Mouse (Mus musculus) midbrain, postnatal 0 days (tissue): ENCODE measurements at regions not wholly inside any gene's neighbourhood (a gene's known extent, or its start where the extent isn't known, plus 50 kb on each side); places are given as distances from the start of the nearest gene placed in this dataset.

Experiments
- ATAC-seq: fragments of 200-750 bp; cut with Nextera tagmentation; 2 replicates; pipeline ENCODE4 v1.8.0; 2017; ENCODE audit warnings: moderate number of reproducible peaks, mild to moderate bottlenecking, moderate TSS enrichment, moderate library complexity; ENCODE audit not compliant: low FRiP score
- DNase-seq: peaks from one replicate; pipeline ENCODE4 v3.0.0-alpha.2; 2015; ENCODE audit warnings: low spot score
- H3K27ac ChIP-seq: fragments of 300-500 bp; sonication (generic); 2 replicates; pipeline ENCODE4 v1.5.1; 2014; ENCODE audit warnings: low read depth, mild to moderate bottlenecking, low read length, mixed read lengths
- H3K27me3 ChIP-seq: fragments of 300-500 bp; sonication (generic); 2 replicates; pipeline ENCODE4 v1.6.1; 2014; ENCODE audit warnings: low read length, control low read depth, mixed read lengths; ENCODE audit not compliant: insufficient read depth
- H3K36me3 ChIP-seq: fragments of 300-500 bp; sonication (generic); 2 replicates; pipeline ENCODE4 v1.6.1; 2014; ENCODE audit warnings: low read length, control low read depth, mixed read lengths; ENCODE audit not compliant: insufficient read depth
- H3K4me1 ChIP-seq: fragments of 300-500 bp; sonication (generic); 2 replicates; pipeline ENCODE4 v1.6.1; 2014; ENCODE audit warnings: mild to moderate bottlenecking, control low read depth, antibody characterized with exemption, low read length, mixed read lengths; ENCODE audit not compliant: insufficient read depth
- H3K4me2 ChIP-seq: fragments of 300-500 bp; sonication (generic); 2 replicates; pipeline ENCODE4 v1.6.1; 2014; ENCODE audit warnings: low read depth, mild to moderate bottlenecking, low read length, mixed read lengths; ENCODE audit not compliant: poor library complexity, severe bottlenecking
- H3K4me3 ChIP-seq: fragments of 300-500 bp; sonication (generic); 2 replicates; pipeline ENCODE4 v1.5.1; 2014; ENCODE audit warnings: low read depth, mild to moderate bottlenecking, low read length, moderate library complexity
- H3K9ac ChIP-seq: fragments of 300-500 bp; sonication (generic); replicated peaks from 2 replicates; pipeline ENCODE4 v1.6.1; 2014; ENCODE audit warnings: mild to moderate bottlenecking, low read length, moderate library complexity, mixed read lengths; ENCODE audit not compliant: poor library complexity, severe bottlenecking
- H3K9me3 ChIP-seq: fragments of 300-500 bp; sonication (generic); 2 replicates; pipeline ENCODE4 v1.6.1; 2016; ENCODE audit warnings: low read length, control low read depth
- CTCF ChIP-seq: IDR thresholded peaks from 2 replicates; pipeline ENCODE4 v1.5.1; 2016; ENCODE audit warnings: antibody characterized with exemption, mild to moderate bottlenecking
- WGBS: fragments of 180-500 bp; shearing (Covaris S2); extraction: QIAGEN DNeasy Blood & Tissue Kit; methylation state at CpG from one replicate; pipeline ENCODE4 v1.1.7; 2014; 5-methylcytosine and 5-hydroxymethylcytosine counted together

DNA sequence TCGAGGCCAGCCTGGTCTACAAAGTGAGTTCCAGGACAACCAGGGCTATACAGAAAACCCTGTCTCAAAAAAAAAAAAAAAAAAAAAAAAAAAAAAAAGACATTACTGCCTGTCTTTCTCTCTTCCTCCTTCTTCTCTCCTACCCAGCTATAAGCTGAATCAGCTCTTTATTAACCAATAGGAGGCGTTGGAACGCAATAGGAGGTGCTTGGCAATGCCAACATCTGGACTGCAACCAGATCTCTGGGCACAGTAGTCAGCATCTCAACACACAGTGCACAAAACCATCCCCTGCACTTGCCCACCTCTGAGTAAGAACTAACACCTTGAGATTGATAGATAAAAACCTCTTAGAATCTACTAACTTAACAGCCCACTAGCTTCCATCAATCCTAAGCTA, 118.8 kb upstream of the Rapgef5 start:
- TF ChIP-seq CTCF = no peak
- ATAC-seq = no peak
- WGBS = 95% methylated on average over 3 of the region's 3 CpGs
- Histone ChIP-seq H3K9me3 (no peaks in the 10 kb centered on the region), H3K4me1 (no peaks in the 10 kb centered on the region), H3K4me3 (no peak overlapping the region), H3K9ac (no peak overlapping the region), H3K27ac (no peak overlapping the region), H3K4me2 (no peak overlapping the region), H3K27me3 (no peaks in the 10 kb centered on the region), H3K36me3 (no peaks in the 10 kb centered on the region)
- DNase-seq = no peak

DNA sequence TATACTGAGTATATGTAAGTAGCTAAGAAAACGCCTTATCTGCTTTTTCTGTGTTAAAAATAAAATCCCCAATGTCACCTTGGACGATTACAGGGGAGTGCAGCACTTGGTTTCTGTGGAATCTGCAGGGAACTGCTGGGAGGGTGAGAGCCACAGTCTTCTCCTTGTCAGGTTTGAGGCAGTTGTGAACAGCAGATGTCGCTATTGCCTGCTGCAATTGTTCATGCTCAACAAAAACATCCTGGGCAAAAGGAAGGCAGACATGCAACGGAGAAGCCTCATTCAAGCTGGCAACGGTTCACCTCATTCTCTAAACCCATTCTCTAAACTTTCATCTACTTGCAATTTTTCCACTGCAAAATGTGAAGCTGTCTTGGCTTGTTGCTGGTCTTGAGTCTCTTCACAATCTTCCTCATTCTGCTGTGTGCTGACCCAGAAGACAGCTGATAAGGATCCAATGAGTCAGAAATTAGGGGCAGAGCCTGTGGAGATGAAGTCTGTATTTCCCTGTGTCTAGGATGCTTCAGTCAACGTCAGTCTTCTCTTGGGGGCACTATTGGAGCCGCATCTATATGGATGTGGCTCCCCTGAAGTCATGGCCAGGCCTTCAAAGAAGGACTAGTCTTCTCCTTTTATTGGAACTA, 112.6 kb upstream of the Rapgef5 start:
- Histone ChIP-seq H3K4me1 (no peaks in the 10 kb centered on the region), H3K4me2 (no peak overlapping the region), H3K27ac (no peak overlapping the region), H3K4me3 (no peak overlapping the region), H3K36me3 (no peaks in the 10 kb centered on the region), H3K9me3 (no peaks in the 10 kb centered on the region), H3K9ac (no peak overlapping the region), H3K27me3 (no peaks in the 10 kb centered on the region)
- ATAC-seq (peak; percentile 70; the same call in 1 of the 2 replicates), DNase-seq (peak; percentile 89)
- WGBS = 9% methylated on average over 7 of the region's 7 CpGs
- peak; percentile 97 for TF ChIP-seq CTCF

GRCm38 (mm10) chr12:117404157-117404752, 112.0 kb upstream of the Rapgef5 start:
- Histone ChIP-seq H3K27ac (no peak overlapping the region), H3K4me3 (no peak overlapping the region), H3K27me3 (no peaks in the 10 kb centered on the region), H3K4me1 (no peaks in the 10 kb centered on the region), H3K4me2 (no peak overlapping the region), H3K9me3 (no peaks in the 10 kb centered on the region), H3K9ac (no peak overlapping the region), H3K36me3 (no peaks in the 10 kb centered on the region)
- 66% methylated on average over 5 of the region's 5 CpGs for WGBS
- ATAC-seq = no peak
- no peak for DNase-seq
- no peak for TF ChIP-seq CTCF

GRCm38 (mm10) chr12:117406832-117407231, 109.4 kb upstream of the Rapgef5 start:
- Histone ChIP-seq H3K36me3 (no peaks in the 10 kb centered on the region), H3K4me1 (no peaks in the 10 kb centered on the region), H3K27ac (no peak overlapping the region), H3K27me3 (no peaks in the 10 kb centered on the region), H3K4me3 (no peak overlapping the region), H3K9ac (no peak overlapping the region), H3K9me3 (no peaks in the 10 kb centered on the region), H3K4me2 (no peak overlapping the region)
- ATAC-seq (no peak), DNase-seq (no peak)
- no peak for TF ChIP-seq CTCF
- WGBS = 92% methylated on average over 9 of the region's 9 CpGs

GRCm38 (mm10) chr12:117410604-117411003, 105.7 kb upstream of the Rapgef5 start:
- Histone ChIP-seq H3K27ac (no peak overlapping the region), H3K36me3 (no peaks in the 10 kb centered on the region), H3K9me3 (no peaks in the 10 kb centered on the region), H3K4me2 (no peak overlapping the region), H3K4me1 (no peaks in the 10 kb centered on the region; the same call in 1 of the 2 replicates), H3K9ac (no peak overlapping the region), H3K27me3 (no peaks in the 10 kb centered on the region), H3K4me3 (no peak overlapping the region)
- ATAC-seq = no peak
- no peak for TF ChIP-seq CTCF
- 18% methylated on average over 1 of the region's 1 CpGs for WGBS
- no peak for DNase-seq

DNA sequence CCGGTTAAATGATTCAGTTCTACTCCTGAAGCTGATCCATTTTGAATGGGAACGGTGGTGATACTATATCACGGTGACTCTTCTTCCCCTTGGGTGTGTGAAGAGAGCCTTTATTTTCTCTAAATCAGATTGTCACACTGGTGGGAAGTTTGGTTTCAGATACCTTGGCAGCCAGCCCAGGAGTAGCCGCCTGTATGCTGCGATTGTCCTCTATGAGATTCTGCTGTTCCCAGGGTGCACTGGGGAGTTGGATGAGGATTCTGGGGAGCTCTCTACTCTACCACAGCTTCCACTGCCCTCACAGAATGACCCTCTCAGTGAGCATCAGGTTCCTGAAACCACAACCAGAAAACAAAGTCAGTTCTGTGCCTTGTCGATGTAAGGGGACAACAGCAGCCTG, 104.0 kb upstream of the Rapgef5 start:
- Histone ChIP-seq H3K9ac (no peak overlapping the region), H3K4me1 (no peaks in the 10 kb centered on the region; the same call in 1 of the 2 replicates), H3K27me3 (no peaks in the 10 kb centered on the region), H3K36me3 (no peaks in the 10 kb centered on the region), H3K4me2 (no peak overlapping the region), H3K9me3 (no peaks in the 10 kb centered on the region), H3K4me3 (no peak overlapping the region), H3K27ac (no peak overlapping the region)
- WGBS = 40% methylated on average over 6 of the region's 6 CpGs
- no peak for TF ChIP-seq CTCF
- peak; percentile 46 for DNase-seq
- no peak for ATAC-seq
